Mouse (Mus musculus): ENCODE data around the gene Meis2.

- no peak for TF ChIP-seq CTCF (IDR thresholded peaks at IDR 0.05; ENCODE audit: low read depth)
- TF ChIP-seq EP300 (IDR thresholded peaks at IDR 0.05; ENCODE audit: low read depth): no peak
Observed at GRCm38 (mm10) chr2:115813316-115813715, 252.3 kb downstream of the Meis2 start.

Measured in liver, embryonic 14.5 days (tissue).